ENCODE assay signal across 25 mouse cellular contexts in the genomic region with DNA sequence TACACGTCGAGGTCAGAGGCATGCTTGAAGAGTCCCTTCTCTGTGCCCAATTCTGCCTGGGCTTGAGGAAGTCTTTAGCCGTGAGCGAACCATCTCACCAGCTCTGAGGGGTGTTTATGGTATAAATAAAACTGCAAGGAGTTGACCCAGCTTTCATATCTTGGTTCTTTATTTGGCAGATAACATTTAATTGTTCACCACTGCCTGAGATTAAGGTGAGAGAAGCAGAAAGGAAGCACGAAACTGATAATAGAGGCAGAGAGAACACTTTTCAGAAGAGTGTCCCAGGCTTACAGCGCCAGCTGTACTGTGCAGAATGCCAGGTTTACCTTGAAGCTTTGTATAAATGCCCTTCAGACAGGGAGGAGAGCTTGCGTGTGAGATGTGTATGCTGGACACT.
"Had no signal": no experiment of that assay in that cellular context is flagged by ENCODE, and none has a peak within 500 bp of the region (broad histone marks: within the 10 kb centered on the region; RNA-seq: fewer than 3 reads in every experiment).

No protein-coding gene starts in this region.

- H3K9me3 ChIP-seq: embryonic facial prominence, embryonic 10.5 days; embryonic facial prominence, embryonic 12.5 days; embryonic facial prominence, embryonic 13.5 days; embryonic facial prominence, embryonic 15.5 days; forebrain, embryonic 10.5 days; forebrain, embryonic 12.5 days; forebrain, embryonic 13.5 days; forebrain, embryonic 15.5 days had no signal

- H3K27ac ChIP-seq: embryonic facial prominence, embryonic 10.5 days; embryonic facial prominence, embryonic 12.5 days; embryonic facial prominence, embryonic 13.5 days; embryonic facial prominence, embryonic 15.5 days; forebrain, embryonic 10.5 days; forebrain, embryonic 12.5 days; forebrain, embryonic 13.5 days; forebrain, embryonic 15.5 days; gastrocnemius, adult 2 months; heart, adult 2 months had no signal

- H3K36me3 ChIP-seq: forebrain, embryonic 15.5 days had no signal

- DNase-seq: cerebellum, adult 8-10 months; cerebellum, adult 9-10 months; cerebellum, adult 9-11 months; cerebellum, postnatal 10 days; cerebellum, postnatal 14 days; cerebellum, postnatal 25 days; cerebellum, postnatal 36 days; embryo, embryonic 11 days; forebrain, postnatal 0 days; gastrocnemius, adult 2 months; gastrocnemius, postnatal 10 days; gastrocnemius, postnatal 14 days; gastrocnemius, postnatal 25 days; gastrocnemius, postnatal 36 days; heart, adult 18-20 months; heart, adult 2 months had no signal

- H3K4me3 ChIP-seq: embryonic facial prominence, embryonic 10.5 days; embryonic facial prominence, embryonic 12.5 days; embryonic facial prominence, embryonic 13.5 days; embryonic facial prominence, embryonic 15.5 days; erythroblast, embryonic 14.5 days; forebrain, embryonic 10.5 days; forebrain, embryonic 12.5 days; forebrain, embryonic 13.5 days; forebrain, embryonic 15.5 days; gastrocnemius, adult 2 months; heart, adult 2 months had no signal

- H3K4me1 ChIP-seq: embryonic facial prominence, embryonic 10.5 days; embryonic facial prominence, embryonic 12.5 days; embryonic facial prominence, embryonic 13.5 days; embryonic facial prominence, embryonic 15.5 days; forebrain, embryonic 10.5 days; forebrain, embryonic 12.5 days; forebrain, embryonic 13.5 days; forebrain, embryonic 15.5 days had no signal

- H3K9ac ChIP-seq: embryonic facial prominence, embryonic 12.5 days; embryonic facial prominence, embryonic 13.5 days; embryonic facial prominence, embryonic 15.5 days; forebrain, embryonic 12.5 days; forebrain, embryonic 13.5 days; forebrain, embryonic 15.5 days; forebrain, postnatal 0 days had no signal

- H3K27me3 ChIP-seq: embryonic facial prominence, embryonic 12.5 days; embryonic facial prominence, embryonic 13.5 days; embryonic facial prominence, embryonic 15.5 days; forebrain, embryonic 12.5 days; forebrain, embryonic 13.5 days; forebrain, embryonic 15.5 days had no signal
